Mouse (Mus musculus): ENCODE measurements around the gene Them5. TPM values are rescaled to one million over a fixed set of nuclear protein-coding genes. Genes with fewer than 3 reads are reported as not detected.

Them5 gene
- polyA plus RNA-seq, 1 experiment from 2014 or later: not detected

DNA sequence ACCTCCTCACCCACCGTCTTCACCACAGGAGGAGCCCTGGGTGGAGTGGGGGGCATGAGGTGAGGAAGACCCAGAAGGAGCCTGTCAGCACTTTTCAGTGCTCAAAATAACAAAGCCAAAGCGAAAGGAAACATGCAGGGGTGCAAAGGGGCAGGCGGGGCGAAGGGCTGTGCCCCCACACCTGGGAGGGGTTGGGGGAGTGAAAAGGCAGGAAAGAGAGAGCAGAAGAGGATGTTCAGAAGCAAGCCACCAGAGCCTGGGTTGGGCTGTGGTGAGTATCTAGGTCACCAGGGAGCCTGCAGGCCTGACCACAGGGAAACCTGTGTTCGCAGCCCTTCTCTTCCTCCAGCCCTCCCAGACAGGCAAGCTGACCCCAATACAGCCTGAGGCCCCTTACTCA, 46.1 kb downstream of the Them5 start:
- Histone ChIP-seq H3K9ac (no peak overlapping the region), H3K4me2 (replicated peaks) (no peak overlapping the region), H3K36me3 (replicated peaks; ENCODE audit: control insufficient read depth, insufficient read depth) (no peaks in the 10 kb centered on the region), H3K9me3 (ENCODE audit: control insufficient read depth, low read length) (no peaks in the 10 kb centered on the region), H3K27ac (no peak overlapping the region), H3K27me3 (ENCODE audit: control insufficient read depth, insufficient read depth, low read length) (no peaks in the 10 kb centered on the region), H3K4me3 (replicated peaks; ENCODE audit: low read length) (no peak overlapping the region), H3K4me1 (replicated peaks; ENCODE audit: control insufficient read depth, insufficient read depth, low read length) (no peaks in the 10 kb centered on the region)
- DNase-seq (ENCODE audit: low spot score) (no peak), ATAC-seq (ENCODE audit: low FRiP score) (no peak)
- 83% methylated on average over 5 of the region's 5 CpGs for WGBS

- no peaks in the 10 kb centered on the region for H3K9me3 ChIP-seq (ENCODE audit: control insufficient read depth, low read length)
- no peak overlapping the region for H3K4me3 ChIP-seq (replicated peaks; ENCODE audit: low read length)
- H3K27me3 ChIP-seq (ENCODE audit: control insufficient read depth, insufficient read depth, low read length): no peaks in the 10 kb centered on the region
- WGBS: 96% methylated on average over 16 of the region's 16 CpGs
- ATAC-seq (ENCODE audit: low FRiP score) (no peak), DNase-seq (ENCODE audit: low spot score) (no peak)
- H3K4me2 ChIP-seq (replicated peaks): no peak overlapping the region
- no peaks in the 10 kb centered on the region for H3K4me1 ChIP-seq (replicated peaks; ENCODE audit: control insufficient read depth, insufficient read depth, low read length)
- no peak overlapping the region for H3K27ac ChIP-seq
- no peaks in the 10 kb centered on the region for H3K36me3 ChIP-seq (replicated peaks; ENCODE audit: control insufficient read depth, insufficient read depth)
- H3K9ac ChIP-seq: no peak overlapping the region
Observed at GRCm38 (mm10) chr3:94389420-94389819, 47.5 kb downstream of the Them5 start.

GRCm38 (mm10) chr3:94391001-94391400, 49.1 kb downstream of the Them5 start:
- ATAC-seq (ENCODE audit: low FRiP score) (no peak), DNase-seq (ENCODE audit: low spot score) (peak; percentile 16)
- H3K9ac ChIP-seq: no peak overlapping the region
- no peak overlapping the region for H3K4me2 ChIP-seq (replicated peaks)
- WGBS: 83% methylated on average over 5 of the region's 5 CpGs
- no peaks in the 10 kb centered on the region for H3K36me3 ChIP-seq (replicated peaks; ENCODE audit: control insufficient read depth, insufficient read depth)
- H3K9me3 ChIP-seq (ENCODE audit: control insufficient read depth, low read length): no peaks in the 10 kb centered on the region
- H3K27ac ChIP-seq: no peak overlapping the region
- H3K4me1 ChIP-seq (replicated peaks; ENCODE audit: control insufficient read depth, insufficient read depth, low read length): no peaks in the 10 kb centered on the region
- H3K4me3 ChIP-seq (replicated peaks; ENCODE audit: low read length): no peak overlapping the region
- H3K27me3 ChIP-seq (ENCODE audit: control insufficient read depth, insufficient read depth, low read length): no peaks in the 10 kb centered on the region

- Histone ChIP-seq H3K9ac (no peak overlapping the region), H3K4me1 (replicated peaks; ENCODE audit: control insufficient read depth, insufficient read depth, low read length) (no peaks in the 10 kb centered on the region), H3K27ac (no peak overlapping the region), H3K4me2 (replicated peaks) (no peak overlapping the region), H3K27me3 (ENCODE audit: control insufficient read depth, insufficient read depth, low read length) (peaks cover 4% of the 10 kb centered on the region; the same call in 1 of the 2 replicates), H3K9me3 (ENCODE audit: control insufficient read depth, low read length) (no peaks in the 10 kb centered on the region), H3K4me3 (replicated peaks; ENCODE audit: low read length) (no peak overlapping the region), H3K36me3 (replicated peaks; ENCODE audit: control insufficient read depth, insufficient read depth) (no peaks in the 10 kb centered on the region)
- DNase-seq (ENCODE audit: low spot score) (no peak), ATAC-seq (ENCODE audit: low FRiP score) (no peak)
- WGBS: 81% methylated on average over 2 of the region's 2 CpGs
Observed at GRCm38 (mm10) chr3:94392128-94392527, 50.2 kb downstream of the Them5 start.

GRCm38 (mm10) chr3:94393049-94393448, 51.1 kb downstream of the Them5 start:
- H3K9me3 ChIP-seq (ENCODE audit: control insufficient read depth, low read length): no peaks in the 10 kb centered on the region
- H3K27ac ChIP-seq: no peak overlapping the region
- H3K4me2 ChIP-seq (replicated peaks): no peak overlapping the region
- H3K36me3 ChIP-seq (replicated peaks; ENCODE audit: control insufficient read depth, insufficient read depth): no peaks in the 10 kb centered on the region
- no peaks in the 10 kb centered on the region for H3K4me1 ChIP-seq (replicated peaks; ENCODE audit: control insufficient read depth, insufficient read depth, low read length)
- 60% methylated on average over 4 of the region's 4 CpGs for WGBS
- no peak overlapping the region for H3K4me3 ChIP-seq (replicated peaks; ENCODE audit: low read length)
- no peak overlapping the region for H3K9ac ChIP-seq
- DNase-seq (ENCODE audit: low spot score): no peak
- peaks cover 10% of the 10 kb centered on the region; the same call in 1 of the 2 replicates for H3K27me3 ChIP-seq (ENCODE audit: control insufficient read depth, insufficient read depth, low read length)
- no peak for ATAC-seq (ENCODE audit: low FRiP score)

- H3K36me3 ChIP-seq (replicated peaks; ENCODE audit: control insufficient read depth, insufficient read depth): no peaks in the 10 kb centered on the region
- no peak overlapping the region for H3K9ac ChIP-seq
- no peak overlapping the region for H3K4me2 ChIP-seq (replicated peaks)
- peaks cover 5% of the 10 kb centered on the region for H3K4me1 ChIP-seq (replicated peaks; ENCODE audit: control insufficient read depth, insufficient read depth, low read length)
- WGBS: 77% methylated on average over 1 of the region's 1 CpGs
- H3K27me3 ChIP-seq (ENCODE audit: control insufficient read depth, insufficient read depth, low read length): peaks cover 10% of the 10 kb centered on the region; the same call in 1 of the 2 replicates
- ATAC-seq (ENCODE audit: low FRiP score) (no peak), DNase-seq (ENCODE audit: low spot score) (no peak)
- no peak overlapping the region for H3K27ac ChIP-seq
- H3K9me3 ChIP-seq (ENCODE audit: control insufficient read depth, low read length): no peaks in the 10 kb centered on the region
- H3K4me3 ChIP-seq (replicated peaks; ENCODE audit: low read length): no peak overlapping the region
Observed at GRCm38 (mm10) chr3:94396336-94396735, 54.4 kb downstream of the Them5 start.

DNA sequence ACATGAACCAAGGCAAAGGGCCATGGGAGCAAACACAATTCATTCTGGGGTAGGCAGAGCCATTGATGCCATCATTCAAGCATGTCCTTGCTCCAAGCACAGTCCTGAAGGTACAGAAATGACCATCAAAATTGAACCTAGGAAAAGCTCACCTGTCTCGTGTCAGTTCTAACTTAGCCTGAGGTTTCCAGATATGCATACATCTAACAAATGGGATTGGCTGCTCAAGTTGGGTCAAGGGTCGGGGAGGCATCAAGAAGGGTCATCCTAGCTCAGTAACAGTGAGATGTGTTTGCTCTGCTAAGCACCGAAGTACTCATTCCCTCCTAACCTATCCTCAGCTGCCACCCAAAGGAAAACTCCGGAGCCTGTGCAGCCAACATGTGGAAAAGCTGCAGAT, 55.0 kb downstream of the Them5 start:
- Histone ChIP-seq H3K4me2 (replicated peaks) (no peak overlapping the region), H3K4me1 (replicated peaks; ENCODE audit: control insufficient read depth, insufficient read depth, low read length) (peaks cover 5% of the 10 kb centered on the region), H3K9me3 (ENCODE audit: control insufficient read depth, low read length) (no peaks in the 10 kb centered on the region), H3K27me3 (ENCODE audit: control insufficient read depth, insufficient read depth, low read length) (peaks cover 10% of the 10 kb centered on the region; the same call in 1 of the 2 replicates), H3K36me3 (replicated peaks; ENCODE audit: control insufficient read depth, insufficient read depth) (no peaks in the 10 kb centered on the region), H3K27ac (no peak overlapping the region), H3K9ac (no peak overlapping the region), H3K4me3 (replicated peaks; ENCODE audit: low read length) (no peak overlapping the region)
- WGBS: 87% methylated on average over 4 of the region's 4 CpGs
- ATAC-seq (ENCODE audit: low FRiP score) (no peak), DNase-seq (ENCODE audit: low spot score) (no peak)

Other genes starting within 250 kb of the Them5 start
- gene Gm10696, start 163.9 kb upstream of the Them5 start, polyA plus RNA-seq (2014; fragmentation: Nextera tagmentation; extraction: Ambion mirVana): not detected in 2 replicates
- gene Gm5286, start 145.4 kb upstream of the Them5 start, polyA plus RNA-seq (2014; fragmentation: Nextera tagmentation; extraction: Ambion mirVana): not detected in 2 replicates
- not detected in 2 replicates for gene Gm4778, start 78.1 kb upstream of the Them5 start, polyA plus RNA-seq (2014; fragmentation: Nextera tagmentation; extraction: Ambion mirVana)
- gene Them4, start 32.0 kb upstream of the Them5 start, polyA plus RNA-seq (2014; fragmentation: Nextera tagmentation; extraction: Ambion mirVana): 62.1 and 66.4 TPM in 2 replicates
- 2.6 and 4.1 TPM in 2 replicates for gene C2cd4d, start 20.3 kb downstream of the Them5 start, polyA plus RNA-seq (2014; fragmentation: Nextera tagmentation; extraction: Ambion mirVana)
- 0.36 and 0.57 TPM in 2 replicates for gene Rorc, start 30.7 kb downstream of the Them5 start, polyA plus RNA-seq (2014; fragmentation: Nextera tagmentation; extraction: Ambion mirVana)
- gene Lingo4, start 56.4 kb downstream of the Them5 start, polyA plus RNA-seq (2014; fragmentation: Nextera tagmentation; extraction: Ambion mirVana): 0.94 and 1.1 TPM in 2 replicates
- gene Tdrkh, start 71.2 kb downstream of the Them5 start, polyA plus RNA-seq (2014; fragmentation: Nextera tagmentation; extraction: Ambion mirVana): 45.8 and 53.5 TPM in 2 replicates
- gene Mrpl9, start 101.2 kb downstream of the Them5 start, polyA plus RNA-seq (2014; fragmentation: Nextera tagmentation; extraction: Ambion mirVana): 58.4 and 59.9 TPM in 2 replicates
- gene Oaz3, start 101.8 kb downstream of the Them5 start, polyA plus RNA-seq (2014; fragmentation: Nextera tagmentation; extraction: Ambion mirVana): 0.89 and 1.2 TPM in 2 replicates
- gene Celf3, start 136.2 kb downstream of the Them5 start, polyA plus RNA-seq (2014; fragmentation: Nextera tagmentation; extraction: Ambion mirVana): 182 and 237 TPM in 2 replicates
- 15.8 and 24.9 TPM in 2 replicates for gene Riiad1, start 138.2 kb downstream of the Them5 start, polyA plus RNA-seq (2014; fragmentation: Nextera tagmentation; extraction: Ambion mirVana)
- 68.0 and 75.0 TPM in 2 replicates for gene Snx27, start 240.6 kb downstream of the Them5 start, polyA plus RNA-seq (2014; fragmentation: Nextera tagmentation; extraction: Ambion mirVana)

Data from hindbrain, embryonic 14.5 days (tissue).